Mouse (Mus musculus) gonadal fat pad, adult 2 months (tissue): Measurements from ENCODE around the gene Lhx2. TPM values are rescaled to one million over a fixed set of nuclear protein-coding genes. Genes with fewer than 3 reads are reported as not detected.

Experiments
- DNase-seq: peaks from one replicate; pipeline ENCODE4 v3.0.0-alpha.2; 2012; ENCODE audit warnings: low read depth
- polyA plus RNA-seq: library from polyadenylated mRNA; depleted of rRNA; stranded (reverse); fragments of >200 nt; gene quantifications from 2 replicates; pipeline ENCODE4 v1.2.3, GENCODE M21; 2012

Lhx2 gene
- polyA plus RNA-seq, 1 experiment: 0.36 TPM

DNA sequence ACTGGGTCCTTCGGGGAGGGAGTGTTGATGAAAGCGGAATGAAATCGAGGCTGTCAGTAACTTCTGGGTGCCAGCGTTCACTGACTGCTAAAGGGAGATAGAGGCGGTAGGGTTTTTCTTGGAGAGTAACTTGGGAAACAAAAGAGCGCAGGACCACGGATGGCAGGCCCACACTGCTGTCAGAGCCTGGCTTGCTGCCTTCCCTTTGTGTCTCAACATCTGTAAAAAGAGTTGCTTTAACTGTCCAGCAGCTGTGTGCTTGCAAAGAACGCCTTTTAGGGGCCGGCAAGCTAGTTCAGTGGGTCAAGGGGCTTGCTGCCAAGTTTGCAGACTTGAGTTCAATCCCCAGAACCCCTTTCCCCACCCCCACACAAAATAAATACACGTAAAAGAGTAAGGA lies 20.1 kb downstream of the Lhx2 start:
- no peak for DNase-seq

DNA sequence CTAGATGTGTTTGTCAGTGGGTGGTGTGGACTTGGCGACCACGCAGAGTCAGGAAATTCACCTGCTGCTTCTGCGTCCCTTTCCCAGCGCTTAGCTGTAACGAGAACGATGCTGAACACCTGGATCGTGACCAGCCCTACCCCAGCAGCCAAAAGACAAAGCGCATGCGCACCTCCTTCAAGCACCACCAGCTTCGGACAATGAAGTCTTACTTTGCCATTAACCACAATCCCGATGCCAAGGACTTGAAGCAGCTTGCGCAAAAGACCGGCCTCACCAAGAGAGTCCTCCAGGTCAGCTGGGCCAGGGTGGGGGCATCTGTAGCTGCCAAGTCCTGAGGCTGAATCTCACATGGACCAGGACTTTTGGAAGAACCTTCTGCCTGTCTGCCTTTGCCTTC lies 20.7 kb downstream of the Lhx2 start:
- no peak for DNase-seq

DNA sequence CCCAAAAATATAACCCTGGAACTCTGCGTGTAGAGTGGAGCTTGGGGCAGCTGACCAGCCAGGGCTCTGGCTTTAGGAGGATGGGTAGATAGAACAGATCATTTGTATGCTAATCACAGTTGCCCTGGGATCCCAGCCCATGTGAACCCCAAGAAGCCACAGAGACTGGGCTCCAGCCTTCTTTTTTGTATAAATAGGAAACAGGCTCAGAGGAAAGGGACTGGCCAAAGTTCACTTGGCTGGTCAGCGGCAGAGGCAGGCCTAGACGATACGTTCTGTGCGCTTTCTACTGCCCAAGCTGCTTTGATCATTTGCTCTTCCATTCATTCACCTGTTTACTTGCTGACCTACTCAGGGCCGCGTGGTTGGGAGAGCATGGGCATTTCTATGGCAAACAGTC lies 27.1 kb downstream of the Lhx2 start:
- DNase-seq: no peak

DNA sequence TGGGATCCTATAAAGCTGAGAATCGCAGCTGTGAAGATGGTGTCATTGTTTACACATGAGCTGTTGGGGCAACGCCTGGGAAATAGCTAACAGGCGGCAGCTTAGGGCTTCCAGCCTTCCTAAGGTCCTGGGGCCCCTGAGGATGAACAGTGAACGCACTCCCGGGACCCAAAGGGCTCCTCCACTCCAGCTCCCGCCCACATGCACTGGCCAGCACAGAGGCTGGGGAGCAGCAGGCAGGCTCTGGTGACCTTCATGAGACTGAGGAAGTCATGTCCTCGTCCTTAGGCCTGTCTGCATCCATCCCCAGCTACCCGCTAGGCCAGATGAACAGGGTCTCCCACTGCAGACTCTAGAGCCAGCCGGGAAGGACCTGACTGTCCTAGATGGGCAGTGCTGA lies 27.9 kb downstream of the Lhx2 start:
- no peak for DNase-seq

DNA sequence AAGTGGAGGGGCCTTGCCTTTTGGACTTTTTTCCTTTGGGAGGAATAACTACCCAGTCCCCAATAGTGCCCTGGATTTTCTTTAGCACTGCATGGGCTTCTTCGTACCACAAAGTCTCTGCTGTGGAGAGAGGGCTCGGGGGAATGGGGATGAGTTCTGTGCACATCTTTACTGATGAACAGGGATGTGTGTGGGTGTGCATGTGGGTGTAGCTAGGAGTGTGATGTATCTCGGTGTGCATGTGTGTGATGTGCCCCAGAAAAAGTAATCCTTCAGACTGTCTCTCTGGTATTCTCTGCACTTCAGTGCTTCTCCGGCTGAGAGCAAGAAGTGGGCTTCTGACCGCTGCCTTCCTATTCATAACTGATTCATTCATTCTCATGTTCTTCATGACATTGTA lies 28.8 kb downstream of the Lhx2 start:
- no peak for DNase-seq

DNA sequence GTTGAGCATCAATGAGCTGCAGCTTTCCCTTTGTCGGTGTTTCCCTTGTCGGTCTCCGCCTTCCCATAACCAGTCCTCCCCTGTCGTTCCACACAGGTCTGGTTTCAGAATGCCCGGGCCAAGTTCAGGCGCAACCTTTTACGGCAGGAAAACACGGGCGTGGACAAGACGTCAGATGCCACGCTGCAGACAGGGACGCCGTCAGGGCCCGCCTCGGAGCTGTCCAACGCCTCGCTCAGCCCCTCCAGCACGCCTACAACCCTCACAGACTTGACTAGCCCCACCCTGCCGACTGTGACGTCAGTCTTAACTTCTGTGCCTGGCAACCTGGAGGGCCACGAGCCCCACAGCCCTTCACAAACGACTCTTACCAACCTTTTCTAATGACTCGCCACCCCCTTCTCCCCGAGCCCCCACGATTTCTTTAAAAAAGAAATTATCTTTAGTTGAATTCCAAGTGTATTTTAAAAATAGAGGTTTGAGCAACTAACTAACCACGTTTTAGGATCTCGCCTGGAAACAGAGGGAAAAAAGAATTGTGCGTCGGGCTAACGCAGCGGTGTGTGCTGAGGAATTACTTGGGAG lies 29.8 kb downstream of the Lhx2 start:
- DNase-seq: no peak

DNA sequence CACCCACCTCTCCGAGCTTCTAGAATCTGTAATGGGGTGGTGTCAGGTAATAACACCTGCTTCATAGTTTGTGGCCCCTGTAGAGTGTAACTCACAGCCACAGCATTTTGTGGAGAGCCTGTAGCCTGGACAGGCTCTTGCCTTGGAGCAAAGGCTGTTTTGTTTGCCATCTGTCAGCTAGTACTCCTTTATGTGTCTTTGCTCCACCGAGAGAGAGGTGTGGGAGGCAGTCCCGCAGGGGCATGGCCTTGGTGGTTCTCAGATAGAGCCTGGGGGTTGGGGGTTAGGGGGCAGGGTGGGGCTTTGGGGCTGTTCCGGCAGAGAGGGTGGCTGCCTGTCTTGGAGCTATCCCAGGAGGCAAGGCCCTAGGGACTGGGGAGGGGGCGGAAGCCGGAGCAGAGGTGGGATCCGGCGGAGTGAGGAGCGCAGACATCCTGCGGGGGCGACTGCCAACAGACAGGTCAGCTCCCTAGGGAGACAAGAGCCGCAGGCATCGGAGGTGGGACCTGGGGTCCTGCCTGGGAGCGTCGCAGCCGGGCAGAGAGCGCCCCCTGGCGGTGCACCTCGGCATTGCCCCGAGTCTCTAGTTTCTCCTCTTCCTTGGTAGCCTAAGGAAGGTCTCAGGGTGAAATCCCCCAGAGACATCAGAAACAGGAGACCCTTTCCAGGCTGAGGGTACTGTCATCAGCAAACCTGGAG lies 36.7 kb downstream of the Lhx2 start:
- DNase-seq: no peak

DNA sequence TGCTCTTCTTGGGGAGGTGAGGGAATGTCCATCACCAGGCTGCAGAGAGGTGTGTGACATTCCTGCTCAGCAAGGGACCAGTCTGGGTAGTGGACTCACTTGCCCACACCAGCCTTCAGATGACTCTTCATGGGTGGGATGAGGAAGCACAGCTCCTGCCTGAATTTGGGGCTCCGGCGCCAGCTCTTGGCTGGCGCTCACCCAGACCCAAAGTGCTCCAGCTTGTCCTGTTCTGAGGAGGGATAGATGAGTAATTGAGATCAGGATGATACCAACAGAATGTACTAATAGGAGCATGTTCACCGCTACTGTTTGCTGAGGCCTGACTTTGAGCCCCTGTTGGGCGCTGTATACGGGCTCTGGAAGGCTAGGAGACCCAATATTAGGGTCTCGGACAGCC lies 38.2 kb downstream of the Lhx2 start:
- DNase-seq: no peak

DNA sequence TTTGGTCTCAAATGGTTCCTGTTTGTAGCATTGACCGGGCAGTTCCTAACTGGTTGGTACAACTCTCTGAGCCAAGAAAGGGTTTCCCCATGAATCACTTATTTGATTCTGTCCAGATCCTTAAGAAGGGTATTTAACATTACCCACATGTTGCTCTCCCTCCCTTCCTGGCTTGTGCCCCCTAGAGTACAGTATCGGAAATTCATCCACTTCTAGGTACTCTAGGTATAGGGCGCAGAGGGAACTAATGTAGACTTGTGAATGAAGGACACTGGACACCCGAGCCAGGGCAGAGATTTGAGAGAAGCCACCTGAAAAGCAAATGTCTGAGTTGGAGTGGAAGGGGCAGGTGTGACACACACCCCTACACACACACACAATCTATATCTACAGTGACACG lies 39.3 kb downstream of the Lhx2 start:
- DNase-seq: no peak

DNA sequence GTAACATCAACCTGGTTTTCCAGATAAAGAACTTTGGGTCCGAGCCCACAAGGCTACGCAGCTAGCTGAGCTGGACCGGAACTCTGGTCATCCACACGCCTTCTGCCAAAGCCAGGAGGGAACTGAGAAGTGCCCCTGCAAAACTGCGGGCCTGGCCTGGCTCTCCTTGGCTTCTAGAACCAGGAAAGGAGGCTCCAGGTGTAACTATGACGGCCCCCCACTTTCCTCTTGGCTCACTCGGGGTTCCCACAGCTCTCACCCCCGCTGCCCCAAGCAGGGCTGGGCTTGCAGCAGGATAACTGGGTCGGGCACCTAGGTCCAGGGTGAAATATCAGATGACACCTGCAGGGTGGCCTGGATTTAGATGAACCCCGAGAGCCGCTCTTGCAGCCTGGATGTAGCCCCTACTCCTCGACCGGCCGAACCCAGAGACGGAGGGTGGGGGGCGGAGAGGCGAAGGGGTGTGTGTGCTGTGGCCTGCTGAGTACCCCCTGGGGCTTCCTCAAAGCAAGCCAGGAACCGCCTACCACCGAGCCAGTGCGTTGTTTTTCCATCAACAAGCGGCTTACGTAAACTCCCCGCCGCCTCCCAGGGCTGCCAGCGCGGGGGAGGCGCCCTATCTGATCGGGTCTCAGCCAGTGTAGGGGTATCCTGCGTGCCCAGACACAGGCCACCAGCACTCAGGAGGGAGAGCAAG lies 39.9 kb downstream of the Lhx2 start:
- DNase-seq: no peak

DNA sequence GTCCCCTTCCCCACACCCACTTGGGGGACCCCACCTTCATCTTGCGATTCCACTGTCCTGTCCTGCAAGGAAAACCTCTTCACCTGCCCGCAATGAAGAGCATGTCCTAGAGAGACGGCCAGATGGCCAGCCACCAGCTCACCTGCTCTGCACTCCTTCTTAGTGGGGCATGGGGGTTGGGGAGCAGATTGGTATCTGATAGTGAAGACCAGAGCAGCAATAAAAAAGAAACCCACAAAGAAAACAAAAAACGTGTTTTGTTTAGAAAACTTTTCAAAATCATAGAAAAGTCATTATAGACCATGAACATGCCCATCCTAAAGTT lies 40.4 kb downstream of the Lhx2 start:
- DNase-seq: no peak

DNA sequence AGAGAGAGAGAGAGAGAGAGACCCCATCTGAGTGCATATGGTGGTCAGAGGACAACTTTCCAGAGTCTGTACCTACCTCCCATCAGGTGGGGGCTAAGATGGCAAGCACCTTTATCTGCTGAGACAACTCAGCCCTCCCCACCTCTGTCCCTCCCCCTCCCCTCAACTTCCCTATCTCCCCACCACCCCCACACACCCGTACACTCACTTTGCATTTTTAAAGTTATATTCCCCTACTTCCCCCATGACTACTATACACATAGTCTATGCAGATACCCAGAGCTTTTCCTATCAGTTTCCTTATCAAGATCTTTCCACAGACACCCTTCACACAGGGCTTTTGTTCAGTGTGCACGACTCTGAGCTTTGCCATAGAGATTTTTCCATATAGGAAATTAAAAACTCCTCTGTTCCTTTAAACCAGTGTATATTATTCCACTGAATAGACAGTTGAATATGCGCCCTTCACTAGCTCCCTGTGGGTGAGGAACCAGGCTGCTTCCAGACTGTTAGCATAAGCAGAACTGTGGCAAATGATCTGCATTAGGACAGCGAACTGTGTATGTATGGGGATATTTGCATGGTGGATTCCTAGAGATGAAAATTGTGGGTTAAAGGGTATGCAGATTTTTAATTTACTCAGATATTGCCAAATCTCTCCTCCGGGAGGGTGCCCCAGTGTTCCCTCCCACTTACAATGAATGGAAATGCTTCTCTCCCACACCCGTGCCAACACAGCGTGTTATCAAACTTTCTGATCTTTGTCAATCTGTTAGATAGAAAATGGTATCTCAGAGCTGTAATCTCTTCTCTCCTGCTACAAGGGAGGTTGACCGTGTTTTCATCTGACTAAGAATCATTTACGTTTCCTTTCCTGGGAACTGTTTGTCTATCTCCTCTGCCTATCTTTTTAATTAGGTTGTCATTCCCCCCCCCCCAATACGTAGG lies 41.3 kb downstream of the Lhx2 start:
- DNase-seq: no peak

DNA sequence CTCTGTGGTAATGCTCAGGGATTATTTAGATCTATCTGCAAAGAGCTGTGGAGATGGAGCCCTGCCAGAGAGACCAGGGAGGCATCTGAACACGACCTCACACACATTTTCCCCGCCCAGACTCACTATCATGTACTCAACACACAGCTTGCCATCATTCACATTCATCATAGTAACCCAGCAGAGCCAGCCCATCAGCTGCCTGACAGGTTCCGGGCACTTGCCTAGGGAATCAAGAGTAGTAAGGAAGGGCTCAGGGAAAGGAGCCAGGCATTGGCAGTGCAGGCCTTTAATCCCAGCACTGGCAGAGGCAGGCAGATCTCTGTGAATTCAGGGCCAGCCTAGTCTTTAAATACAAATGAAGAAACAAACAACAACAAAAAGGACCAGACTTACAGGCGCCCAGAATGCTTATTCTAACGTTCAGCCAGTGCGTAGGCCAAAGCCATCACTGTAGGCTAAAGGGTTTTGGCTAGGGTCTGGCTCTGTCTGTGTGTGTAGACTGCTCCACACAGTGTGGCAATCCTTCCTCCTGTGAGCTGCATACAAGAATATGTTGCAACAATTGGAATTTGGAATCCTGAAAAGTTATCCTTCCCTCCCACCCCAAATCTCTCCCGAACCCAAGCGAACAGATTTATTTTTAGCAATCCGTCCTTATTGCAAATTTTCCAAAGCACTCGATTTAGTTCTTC lies 48.6 kb downstream of the Lhx2 start:
- DNase-seq: no peak

DNA sequence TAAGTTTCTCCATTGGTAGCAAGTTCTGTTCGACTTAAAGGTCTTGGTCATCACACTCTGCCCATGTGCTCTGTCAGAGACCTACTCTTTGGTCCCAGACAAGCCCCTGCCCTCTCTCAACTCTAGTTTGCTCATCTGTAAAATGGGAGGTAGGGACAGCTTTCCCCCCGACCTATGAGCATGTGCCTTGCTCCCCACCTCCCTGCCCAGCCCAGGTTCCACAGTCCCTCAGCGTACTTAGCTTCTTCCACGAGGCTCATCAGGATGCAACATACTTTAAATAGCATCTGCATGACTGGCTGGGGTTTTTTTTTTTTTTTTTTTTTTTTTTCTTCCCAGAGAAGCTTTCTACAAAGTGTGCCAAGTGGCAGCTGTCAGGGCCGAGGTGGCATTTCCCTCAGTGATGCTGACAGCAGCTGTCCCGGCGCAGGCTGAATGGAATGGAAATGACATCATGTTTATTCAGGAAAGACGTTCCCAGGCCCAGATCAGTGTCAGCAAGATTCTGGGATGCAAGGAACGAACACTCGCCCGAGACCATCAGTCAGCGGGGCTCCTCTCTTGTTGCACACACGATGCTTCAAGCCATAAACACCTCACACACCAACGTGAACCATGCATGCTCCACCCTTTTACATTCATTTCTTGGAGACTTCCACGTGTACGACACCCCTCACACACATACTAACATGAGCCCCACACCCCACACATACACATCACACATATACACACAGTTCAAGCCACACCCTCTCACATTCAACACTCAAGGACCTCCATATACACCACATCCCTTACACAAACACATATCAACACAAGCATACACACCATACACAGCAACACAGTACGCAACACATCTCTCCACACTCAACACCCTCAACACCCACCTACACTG lies 56.1 kb downstream of the Lhx2 start:
- no peak for DNase-seq

DNA sequence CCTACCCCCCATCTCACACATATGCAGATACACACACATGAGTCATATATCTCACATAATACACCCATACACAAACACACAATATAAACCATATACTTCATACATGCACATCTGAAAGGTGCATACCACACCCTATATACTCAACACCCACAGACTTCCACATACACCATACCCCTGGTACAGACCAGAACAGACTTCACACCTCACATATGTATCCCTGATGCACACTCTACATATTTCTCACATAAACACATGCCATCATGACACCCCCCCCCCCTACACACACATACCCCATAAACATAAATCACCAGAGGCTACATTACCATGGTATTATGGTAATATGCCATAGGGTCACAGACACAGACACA lies 56.8 kb downstream of the Lhx2 start:
- DNase-seq: no peak

DNA sequence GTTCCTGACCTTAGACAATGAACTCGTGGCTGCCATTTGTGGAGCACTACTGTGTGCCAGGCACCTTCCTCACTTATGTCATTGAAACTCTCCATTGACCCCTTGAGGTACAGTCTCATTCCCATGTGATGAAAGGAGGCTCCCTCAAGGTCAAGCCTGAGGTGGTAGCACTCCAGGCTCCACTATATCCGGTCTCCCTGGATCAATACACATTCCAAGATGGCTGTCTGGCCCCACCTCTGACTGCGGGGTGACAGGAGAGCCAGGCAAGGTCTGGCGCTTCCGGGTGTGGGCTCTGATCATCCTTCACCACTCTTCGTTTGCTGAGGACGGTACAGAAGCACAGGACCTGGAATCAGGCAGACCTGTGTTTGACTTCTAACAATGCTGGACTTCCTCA lies 58.2 kb downstream of the Lhx2 start:
- no peak for DNase-seq

DNA sequence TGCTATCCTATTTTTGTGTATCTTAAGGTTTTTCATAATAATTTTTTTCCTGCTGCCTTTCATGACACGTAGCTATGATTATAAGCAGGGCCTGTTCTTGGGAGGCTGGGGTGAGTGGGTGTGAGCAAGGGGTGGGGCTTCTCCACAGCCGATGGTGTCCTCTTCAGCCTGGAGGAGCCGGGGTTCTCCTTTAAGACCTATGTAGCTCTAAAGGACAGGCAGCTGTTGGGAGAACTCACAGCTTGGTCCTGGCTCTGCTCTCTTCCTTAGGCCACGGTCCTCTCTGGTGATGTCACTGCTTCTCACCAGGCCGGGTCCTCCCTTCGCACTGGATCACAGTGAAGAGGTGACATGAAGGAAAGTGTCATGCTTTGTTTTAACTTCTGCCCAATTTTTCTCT lies 58.8 kb downstream of the Lhx2 start:
- DNase-seq: no peak

DNA sequence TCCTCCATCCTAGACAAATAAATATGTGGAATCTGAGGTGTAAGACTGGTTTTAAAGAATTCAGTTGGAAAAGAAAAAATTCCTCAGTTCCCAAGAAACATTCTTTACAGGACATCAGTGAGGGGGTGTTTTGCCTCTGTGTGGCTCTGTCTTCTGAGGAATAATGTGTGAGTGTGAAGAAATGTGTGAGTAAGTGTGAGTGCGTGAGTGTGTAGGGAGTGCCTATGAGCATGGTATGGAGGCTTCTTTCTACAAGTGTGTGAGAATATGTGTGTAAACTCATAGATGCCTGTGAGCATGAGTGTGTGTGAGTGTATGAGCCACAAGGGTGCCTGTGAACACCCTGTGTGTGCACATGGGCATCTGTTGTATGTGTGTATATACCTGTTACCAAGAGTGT lies 63.5 kb downstream of the Lhx2 start:
- no peak for DNase-seq

DNA sequence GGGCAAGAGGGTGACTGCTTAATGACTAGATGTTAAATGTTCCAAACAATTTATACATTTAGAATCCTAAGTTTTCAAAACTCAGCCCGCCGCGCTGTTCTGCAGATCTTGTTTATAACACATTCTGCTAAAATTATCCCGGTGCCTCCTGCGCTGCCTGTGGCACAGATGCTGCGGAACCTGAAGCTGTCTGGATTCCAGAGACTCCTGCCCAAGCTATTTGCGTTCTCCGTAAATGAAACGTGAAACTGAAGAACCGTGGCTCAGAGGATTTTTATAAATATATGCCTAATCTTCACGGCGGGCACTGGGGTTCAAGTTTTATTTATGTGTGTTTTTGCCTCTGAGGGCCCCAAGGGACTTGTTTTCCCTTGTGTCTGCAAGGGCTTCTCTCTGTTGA lies 64.2 kb downstream of the Lhx2 start:
- DNase-seq: no peak

DNA sequence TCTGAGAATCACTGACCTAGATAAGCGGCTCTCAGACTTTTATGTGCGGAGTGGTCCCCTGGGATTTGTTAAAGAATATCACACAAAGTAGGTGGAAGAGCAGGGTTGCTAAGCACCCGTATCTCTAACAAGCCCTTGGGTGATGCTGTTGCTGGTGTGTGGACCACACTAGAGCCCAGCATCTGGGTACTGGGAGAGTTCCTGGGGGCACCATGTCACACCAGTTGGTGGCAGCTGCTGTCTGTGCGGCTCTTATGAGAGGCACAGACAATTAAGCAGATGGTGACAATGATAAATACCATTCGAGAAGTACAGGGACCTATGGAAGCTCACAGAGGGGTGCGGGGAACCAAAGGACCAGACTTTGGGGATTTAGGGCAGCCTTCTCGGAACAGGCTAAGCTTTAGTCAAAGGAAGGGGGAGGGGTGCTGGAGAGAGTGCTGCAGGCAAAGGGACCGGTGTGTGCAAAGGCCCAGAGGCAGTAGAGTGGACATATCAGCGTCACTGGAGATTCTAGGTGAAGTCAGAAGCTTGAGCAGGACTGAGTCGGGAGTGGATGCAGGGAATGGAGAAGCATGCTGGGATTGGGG lies 65.0 kb downstream of the Lhx2 start:
- DNase-seq: no peak

DNA sequence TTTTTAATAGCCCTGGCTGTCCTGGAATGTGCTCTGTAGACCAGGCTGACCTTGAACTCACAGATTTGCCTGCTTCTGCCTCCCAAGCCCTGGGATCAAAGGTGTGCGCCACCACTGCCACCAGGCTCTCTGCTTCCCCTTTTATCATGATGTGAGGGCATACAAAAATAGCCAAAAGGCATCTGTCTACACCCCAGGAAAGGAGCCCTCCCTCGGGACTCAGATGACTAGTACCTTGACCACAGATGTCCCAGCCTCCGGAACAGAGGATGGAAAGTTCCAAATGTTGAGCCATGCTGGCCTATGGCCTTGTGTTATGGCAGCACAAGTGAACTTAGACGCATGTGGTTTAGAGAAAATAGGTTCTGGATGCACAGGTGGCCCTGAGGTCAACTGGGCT lies 66.3 kb downstream of the Lhx2 start:
- no peak for DNase-seq
